Comparison of ENCODE assay signal across 12 mouse cellular contexts in genomic region chr2:49739046-49739445, GRCm38 (mm10). TPM values are rescaled to one million over a fixed set of nuclear protein-coding genes. Genes with fewer than 3 reads are reported as not detected.
DNase-seq lines count a peak whose midpoint lies in the region; ATAC-seq and TF ChIP-seq lines count a peak whose summit lies in the region.
"Had no signal": no experiment of that assay in that cellular context is flagged by ENCODE, and none has a peak within 500 bp of the region (broad histone marks: within the 10 kb centered on the region; RNA-seq: fewer than 3 reads in every experiment).

No protein-coding gene starts in this region.

- H3K4me1 ChIP-seq in heart, embryonic 11.5 days (ENCODE audit: control insufficient read depth, insufficient read depth, low read length): no peaks in the 10 kb centered on the region; the same call in 1 of the 2 replicates
- H3K4me1 ChIP-seq in stomach, postnatal 0 days (replicated peaks; ENCODE audit: control insufficient read depth, insufficient read depth): peaks cover 5% of the 10 kb centered on the region; the same call in 1 of the 2 replicates
- H3K4me1 ChIP-seq in kidney, embryonic 15.5 days: peaks cover 36% of the 10 kb centered on the region

- H3K4me3 ChIP-seq in heart, embryonic 11.5 days (ENCODE audit: low read depth, low read length): no peak overlapping the region
- no peak overlapping the region for H3K4me3 ChIP-seq in stomach, postnatal 0 days (ENCODE audit: low read depth, low read length)
- H3K4me3 ChIP-seq in kidney, embryonic 15.5 days (replicated peaks): no peak overlapping the region
- H3K4me3 ChIP-seq: limb, embryonic 13.5 days had no signal

- H3K4me2 ChIP-seq in heart, embryonic 11.5 days: no peak overlapping the region
- no peak overlapping the region for H3K4me2 ChIP-seq in stomach, postnatal 0 days (replicated peaks; ENCODE audit: low read depth)
- H3K4me2 ChIP-seq in kidney, embryonic 15.5 days: no peak overlapping the region
- H3K4me2 ChIP-seq: limb, embryonic 13.5 days had no signal

- peak; percentile 29 to 44 for DNase-seq in heart, postnatal 14 days
- DNase-seq in ovary, adult 18-20 months (ENCODE audit: low spot score): peak; percentile 37
- DNase-seq in ovary, postnatal 10 days (ENCODE audit: low spot score): no peak
- DNase-seq in cerebellum, postnatal 14 days: peak; percentile 76 to 81
- DNase-seq in stomach, postnatal 0 days (ENCODE audit: low spot score): peak; percentile 44
- DNase-seq in urinary bladder, postnatal 10 days (ENCODE audit: low spot score): no peak
- DNase-seq: adrenal gland, adult 8-10 months; kidney, adult 2 months; layer of hippocampus, adult 9-11 months had no signal

- 76% methylated on average over 5 of the region's 5 CpGs for whole genome bisulfite sequencing in heart, embryonic 11.5 days (ENCODE audit: insufficient replicate concordance)
- 28% methylated on average over 5 of the region's 5 CpGs for WGBS in stomach, postnatal 0 days
- 71% methylated on average over 5 of the region's 5 CpGs for WGBS in kidney, embryonic 15.5 days

- no peak overlapping the region for H3K9ac ChIP-seq in heart, embryonic 11.5 days (ENCODE audit: low read depth, low read length)
- H3K9ac ChIP-seq in stomach, postnatal 0 days (ENCODE audit: low read length): no peak overlapping the region
- no peak overlapping the region for H3K9ac ChIP-seq in kidney, embryonic 15.5 days
- H3K9ac ChIP-seq: limb, embryonic 13.5 days had no signal

- H3K27me3 ChIP-seq in heart, embryonic 11.5 days (ENCODE audit: control insufficient read depth, insufficient read depth, low read length): no peaks in the 10 kb centered on the region
- no peaks in the 10 kb centered on the region for H3K27me3 ChIP-seq in stomach, postnatal 0 days (ENCODE audit: control insufficient read depth, insufficient read depth, low read length)
- H3K27me3 ChIP-seq in kidney, embryonic 15.5 days: no peaks in the 10 kb centered on the region
- H3K27me3 ChIP-seq: limb, embryonic 13.5 days had no signal

- no peaks in the 10 kb centered on the region for H3K9me3 ChIP-seq in heart, embryonic 11.5 days (replicated peaks; ENCODE audit: control insufficient read depth, low read length)
- no peaks in the 10 kb centered on the region for H3K9me3 ChIP-seq in stomach, postnatal 0 days (ENCODE audit: control insufficient read depth, low read length)
- H3K9me3 ChIP-seq in kidney, embryonic 15.5 days (replicated peaks): no peaks in the 10 kb centered on the region
- H3K9me3 ChIP-seq: limb, embryonic 13.5 days had no signal

- no peak for TF ChIP-seq CTCF in stomach, postnatal 0 days (IDR thresholded peaks at IDR 0.05; ENCODE audit: low read depth)

- no peak for TF ChIP-seq EP300 in stomach, postnatal 0 days (optimal IDR thresholded peaks at IDR 0.05)

- H3K27ac ChIP-seq in heart, embryonic 11.5 days (ENCODE audit: low read depth, low read length): no peak overlapping the region
- H3K27ac ChIP-seq in stomach, postnatal 0 days (replicated peaks): no peak overlapping the region; the same call in 1 of the 2 replicates
- H3K27ac ChIP-seq in kidney, embryonic 15.5 days: no peak overlapping the region
- H3K27ac ChIP-seq: limb, embryonic 13.5 days had no signal

- no peak for ATAC-seq in heart, embryonic 11.5 days (replicated peaks; ENCODE audit: insufficient number of reproducible peaks, low FRiP score, low TSS enrichment)
- ATAC-seq in stomach, postnatal 0 days (ENCODE audit: low FRiP score, low TSS enrichment): peak; percentile 71
- no peak for ATAC-seq in kidney, embryonic 15.5 days (replicated peaks; ENCODE audit: low FRiP score)

- H3K36me3 ChIP-seq in heart, embryonic 11.5 days (ENCODE audit: control insufficient read depth, insufficient read depth, low read length): no peaks in the 10 kb centered on the region
- no peaks in the 10 kb centered on the region for H3K36me3 ChIP-seq in stomach, postnatal 0 days (ENCODE audit: control insufficient read depth, insufficient read depth, low read length)
- H3K36me3 ChIP-seq in kidney, embryonic 15.5 days: no peaks in the 10 kb centered on the region

- intact Hi-C loops in heart, postnatal 14 days (cut with DNase I): no loop called here

RNA-seq across cellular contexts. Expression of gene Lypd6b, which starts 48.4 kb away (rescaled TPM):
- under 1 TPM; 0.12 to 0.29 TPM for total RNA-seq in heart, postnatal 14 days (2021)
- 1.3 and 1.9 TPM in 2 replicates for polyA plus RNA-seq in heart, embryonic 11.5 days (2014; fragmentation: Nextera tagmentation; extraction: Ambion mirVana)
- 31.2 and 31.8 TPM in 2 replicates for polyA plus RNA-seq in stomach, postnatal 0 days (2015; fragmentation: Nextera tagmentation; extraction: Ambion mirVana)
- 10.0 and 11.6 TPM in 2 replicates for polyA plus RNA-seq in kidney, embryonic 15.5 days (2015; fragmentation: Nextera tagmentation; extraction: Ambion mirVana)

Comparison
In these comparisons a context has a peak if more than half of its experiments do, and no peak if none do; other contexts are left out.
1. DNase-seq: peak in heart, postnatal 14 days (2 of 2), ovary, adult 18-20 months (single experiment), cerebellum, postnatal 14 days (2 of 2) and stomach, postnatal 0 days (single experiment); none in ovary, postnatal 10 days (single experiment) and urinary bladder, postnatal 10 days (single experiment).